Mouse (Mus musculus) ES-Bruce4 (cell line): ENCODE results near the gene Atf7.
"Not testable (repeated sequence)": the region's sequence is repeated elsewhere in the genome, so short reads cannot be mapped to it uniquely, and the experiment has no call there.

Source experiments
- CTCF ChIP-seq: IDR thresholded peaks from one replicate; pipeline ENCODE4 v1.8.1; 2011; ENCODE audit warnings: low read depth, low read length
- EP300 ChIP-seq: IDR thresholded peaks from 2 replicates; pipeline ENCODE4 v1.6.1; 2011; ENCODE audit warnings: low read depth, low read length; ENCODE audit not compliant: insufficient read depth
- POLR2A ChIP-seq: IDR thresholded peaks from one replicate; pipeline ENCODE4 v1.8.1; 2011; ENCODE audit warnings: low read length; ENCODE audit not compliant: insufficient read depth

DNA sequence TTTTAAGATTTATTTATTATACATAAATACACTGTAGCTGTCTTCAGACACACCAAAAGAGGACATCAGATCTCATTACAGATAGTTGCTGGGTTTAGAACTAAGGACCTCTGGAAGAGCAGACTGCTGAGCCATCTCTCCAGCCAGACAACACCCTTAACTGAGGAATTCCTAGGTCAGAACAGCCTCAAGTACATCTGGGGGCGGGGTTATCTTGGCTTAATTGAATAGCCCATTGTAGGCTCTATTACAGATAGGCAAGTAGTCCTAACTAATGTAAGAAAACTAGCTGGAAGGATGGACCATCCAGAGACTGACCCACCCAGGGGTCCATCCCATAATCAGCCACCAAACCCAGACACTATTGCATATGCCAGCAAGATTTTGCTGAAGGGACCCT, 16.7 kb downstream of the Atf7 start:
- not testable (repeated sequence) for TF ChIP-seq CTCF, POLR2A, EP300
